Mouse (Mus musculus) heart, adult 11 months (tissue): ENCODE measurements around the gene Traf3ip2.
A peak's percentile ranks its signal among the peaks of the same experiment; 100 is the strongest.

Experiments used
- DNase-seq: peaks from one replicate; pipeline ENCODE4 v3.0.0; 2022

Gene Traf3ip2

GRCm38 (mm10) chr10:39638862-39639261 lies 26.1 kb downstream of the Traf3ip2 start:
- DNase-seq = no peak

- DNase-seq = peak; percentile 91
These were observed 27.0 kb downstream of the Traf3ip2 start for GRCm38 (mm10) chr10:39639783-39640182.

DNA sequence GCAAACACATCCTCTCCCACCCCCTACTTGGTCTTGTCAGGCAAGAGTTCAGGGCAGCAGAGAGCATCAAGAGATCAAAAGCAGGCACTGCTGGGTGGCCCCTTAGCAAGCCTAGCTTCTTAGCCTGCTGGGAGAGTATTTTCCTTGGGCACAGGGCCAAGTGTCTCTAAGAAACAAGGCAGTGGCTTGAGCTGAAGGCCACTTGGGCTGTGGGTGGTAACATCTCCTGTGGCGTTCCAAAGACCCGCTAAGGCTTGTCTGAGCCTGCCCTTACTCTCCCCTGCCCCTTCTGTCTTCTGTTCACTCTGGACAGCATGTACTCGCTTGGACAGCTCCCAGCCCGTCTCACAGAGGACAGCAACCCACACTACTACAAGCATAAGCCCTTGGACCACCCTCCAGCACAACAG lies 28.1 kb downstream of the Traf3ip2 start:
- peak; percentile 93 for DNase-seq

GRCm38 (mm10) chr10:39645789-39646628 lies 33.3 kb downstream of the Traf3ip2 start:
- peak; percentile 92 for DNase-seq

DNA sequence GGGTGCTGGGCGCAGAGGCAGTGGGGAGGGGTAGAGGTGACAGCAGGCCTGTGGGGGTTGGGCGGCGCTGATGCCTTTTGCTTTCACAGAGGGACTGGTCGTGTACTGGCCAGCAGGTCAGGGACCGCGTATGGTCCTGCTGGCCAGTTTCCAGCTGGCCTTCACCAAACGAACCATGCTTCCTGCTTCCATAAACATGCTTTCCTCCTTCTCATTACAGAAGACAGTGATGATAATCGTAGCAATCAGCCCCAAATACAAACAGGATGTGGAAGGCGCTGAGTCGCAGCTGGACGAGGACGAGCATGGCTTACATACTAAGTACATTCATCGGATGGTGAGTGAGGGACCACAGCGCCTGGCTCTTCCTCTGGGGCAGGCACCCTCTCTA lies 33.9 kb downstream of the Traf3ip2 start:
- peak; percentile 97 for DNase-seq

GRCm38 (mm10) chr10:39647118-39647517 lies 34.4 kb downstream of the Traf3ip2 start:
- no peak for DNase-seq

GRCm38 (mm10) chr10:39648278-39648677 lies 35.5 kb downstream of the Traf3ip2 start:
- no peak for DNase-seq

DNA sequence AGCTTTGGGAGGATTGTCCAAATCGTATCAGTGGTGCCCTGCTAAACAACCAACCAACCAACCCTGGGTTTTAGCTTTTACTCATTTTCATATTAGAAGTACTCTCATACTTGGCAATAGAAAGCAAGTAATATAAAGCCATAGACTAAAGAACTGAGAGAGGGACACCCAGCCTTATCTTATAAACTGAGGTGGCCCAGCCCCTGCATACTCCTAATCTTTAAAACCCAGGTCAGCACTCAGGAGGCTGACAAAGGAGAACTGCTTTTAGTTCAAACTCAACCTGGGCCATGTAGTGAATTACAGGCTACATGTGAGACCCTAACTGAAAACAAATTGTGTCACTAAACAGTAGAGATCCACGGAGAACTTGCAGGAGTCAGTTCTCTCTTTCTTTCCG lies 36.8 kb downstream of the Traf3ip2 start:
- DNase-seq = no peak

GRCm38 (mm10) chr10:39650316-39650715 lies 37.6 kb downstream of the Traf3ip2 start:
- DNase-seq = no peak

- DNase-seq = no peak
These were observed 41.3 kb downstream of the Traf3ip2 start for GRCm38 (mm10) chr10:39654001-39654416.

GRCm38 (mm10) chr10:39658901-39659410 lies 46.2 kb downstream of the Traf3ip2 start:
- peak; percentile 73 for DNase-seq

GRCm38 (mm10) chr10:39659411-39660268 lies 46.9 kb downstream of the Traf3ip2 start:
- peak; percentile 97 for DNase-seq

GRCm38 (mm10) chr10:39660269-39660655 lies 47.5 kb downstream of the Traf3ip2 start:
- DNase-seq = no peak

GRCm38 (mm10) chr10:39660698-39661097 lies 48.0 kb downstream of the Traf3ip2 start:
- DNase-seq = peak; percentile 79

- DNase-seq = peak; percentile 87
These were observed 52.4 kb downstream of the Traf3ip2 start for GRCm38 (mm10) chr10:39665071-39665502.

DNA sequence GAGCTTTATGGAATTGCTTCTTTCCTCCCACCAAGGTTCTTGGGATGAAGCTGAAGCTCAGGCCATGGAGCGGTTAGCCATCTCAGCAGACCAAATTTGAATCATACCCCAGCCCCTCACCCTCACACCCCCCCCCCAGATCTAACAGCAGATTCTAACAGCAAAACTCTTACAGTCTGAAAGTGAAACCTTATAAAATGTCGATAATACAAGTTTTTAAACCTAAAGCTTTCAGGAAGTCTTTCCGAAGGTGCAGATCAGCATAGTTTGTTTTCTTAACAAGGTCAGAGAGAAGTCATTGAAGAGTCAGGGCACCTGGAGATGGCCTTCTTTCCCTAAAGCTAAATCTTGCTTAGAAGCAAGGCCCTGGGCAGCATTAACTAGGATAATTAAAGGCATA lies 53.3 kb downstream of the Traf3ip2 start:
- DNase-seq = peak; percentile 4

GRCm38 (mm10) chr10:39671451-39671850 lies 58.7 kb downstream of the Traf3ip2 start:
- peak; percentile 88 for DNase-seq

- DNase-seq = peak; percentile 62
These were observed 59.9 kb downstream of the Traf3ip2 start for GRCm38 (mm10) chr10:39672547-39673051.

DNA sequence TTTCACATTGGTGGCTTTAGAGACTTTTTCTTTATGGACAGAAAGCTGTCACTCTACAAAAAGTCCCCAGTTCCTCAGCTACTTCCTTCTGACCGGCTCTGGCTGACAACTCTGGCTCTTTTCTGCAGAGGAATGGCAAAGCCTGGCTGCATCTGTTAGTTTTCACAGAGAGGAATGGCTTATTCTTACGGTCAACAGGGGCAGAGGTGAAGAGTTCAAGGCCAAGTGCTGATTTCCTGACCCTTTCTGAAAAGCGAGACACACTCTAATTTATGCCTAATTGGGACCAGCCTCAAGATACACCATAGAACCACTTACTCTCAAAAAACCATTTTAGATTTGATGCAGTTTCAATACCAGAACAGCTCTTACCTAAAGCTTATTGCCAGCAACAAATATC lies 61.4 kb downstream of the Traf3ip2 start:
- DNase-seq = peak; percentile 59

DNA sequence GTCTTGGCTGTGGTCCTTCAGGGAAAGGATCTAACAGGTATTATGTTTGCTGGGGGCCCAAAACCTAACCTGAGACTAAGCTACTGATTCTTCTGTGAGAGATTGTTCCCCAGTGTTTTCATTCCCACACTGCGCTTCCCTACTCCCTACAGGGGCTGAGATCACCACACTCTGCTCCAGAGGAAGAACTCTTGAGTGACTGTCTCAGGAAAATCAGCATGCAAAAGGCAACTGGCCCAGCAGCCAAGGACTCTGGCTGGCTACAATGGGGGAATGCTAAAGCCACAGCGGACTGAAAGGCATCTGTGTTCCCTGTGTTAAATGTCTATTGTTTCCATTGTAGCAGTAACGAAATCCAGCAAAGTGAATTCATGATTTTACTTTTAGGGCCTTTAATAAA lies 62.0 kb downstream of the Traf3ip2 start:
- DNase-seq = peak; percentile 74

GRCm38 (mm10) chr10:39678199-39678791 lies 65.6 kb downstream of the Traf3ip2 start:
- no peak for DNase-seq

GRCm38 (mm10) chr10:39681014-39681413 lies 68.3 kb downstream of the Traf3ip2 start:
- peak; percentile 55 for DNase-seq

DNA sequence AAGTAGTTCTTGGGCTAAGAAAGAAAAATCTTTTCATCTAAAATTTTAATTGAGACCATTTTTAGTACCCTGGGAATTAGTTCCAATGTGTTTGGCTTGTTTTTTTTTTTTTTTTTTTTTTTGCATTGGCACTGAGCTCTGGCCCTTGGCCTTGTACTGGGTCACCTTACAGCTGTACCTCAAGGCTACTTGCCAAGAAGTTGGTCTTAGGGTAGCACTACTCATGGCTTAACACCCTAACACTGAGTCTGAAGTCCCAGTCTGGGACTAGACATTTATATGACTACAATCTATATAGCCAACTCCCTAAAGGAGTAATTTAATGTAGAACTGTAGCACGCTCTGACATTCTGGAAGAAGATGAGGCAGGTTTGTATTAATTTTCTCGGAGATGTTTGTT lies 69.8 kb downstream of the Traf3ip2 start:
- peak; percentile 31 for DNase-seq
